Mouse (Mus musculus) WW6 (cell line): Measurements from ENCODE around the gene Gapvd1.

Experiments used
- DNase-seq: peaks from one replicate; pipeline ENCODE4 v3.0.0-alpha.2; 2013; ENCODE audit warnings: low read depth, low spot score

Gapvd1 gene

DNA sequence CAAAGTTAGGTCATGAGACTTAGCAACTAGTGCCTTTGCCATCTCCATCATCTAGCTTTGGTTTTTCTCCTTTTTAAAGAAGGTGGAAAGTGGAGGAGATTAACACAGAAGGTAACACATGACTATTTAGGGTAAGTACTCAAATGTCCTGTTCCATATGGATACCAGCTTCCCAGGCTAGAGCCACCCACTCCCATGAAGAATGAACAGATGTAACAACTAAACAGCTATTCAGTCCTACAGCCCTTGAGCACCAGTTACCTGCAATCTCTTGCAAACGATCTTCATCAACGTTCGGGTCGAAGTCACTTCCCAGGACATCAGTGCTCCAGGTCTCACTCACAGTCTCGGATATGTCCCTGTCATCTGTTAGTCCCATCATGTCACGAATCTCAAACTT lies 43.1 kb downstream of the Gapvd1 start:
- no peak for DNase-seq

DNA sequence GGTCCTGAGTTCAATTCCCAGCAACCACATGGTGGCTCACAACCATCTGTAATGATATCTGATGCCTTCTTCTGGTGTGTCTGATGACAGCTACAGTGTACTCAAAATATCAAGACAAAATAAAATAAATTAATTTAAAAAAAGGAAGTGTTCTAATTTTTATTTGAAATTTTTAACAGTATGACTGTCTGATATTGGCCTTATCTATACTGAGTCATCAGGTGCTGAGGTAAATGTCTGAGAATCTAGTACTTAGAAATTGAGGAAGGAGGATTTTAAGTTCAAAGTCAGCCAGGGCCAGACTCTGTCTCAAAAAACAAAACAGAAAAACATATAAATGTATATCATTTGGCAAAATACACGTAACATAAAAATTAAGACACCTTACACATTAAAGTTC lies 46.4 kb downstream of the Gapvd1 start:
- DNase-seq, result no peak

DNA sequence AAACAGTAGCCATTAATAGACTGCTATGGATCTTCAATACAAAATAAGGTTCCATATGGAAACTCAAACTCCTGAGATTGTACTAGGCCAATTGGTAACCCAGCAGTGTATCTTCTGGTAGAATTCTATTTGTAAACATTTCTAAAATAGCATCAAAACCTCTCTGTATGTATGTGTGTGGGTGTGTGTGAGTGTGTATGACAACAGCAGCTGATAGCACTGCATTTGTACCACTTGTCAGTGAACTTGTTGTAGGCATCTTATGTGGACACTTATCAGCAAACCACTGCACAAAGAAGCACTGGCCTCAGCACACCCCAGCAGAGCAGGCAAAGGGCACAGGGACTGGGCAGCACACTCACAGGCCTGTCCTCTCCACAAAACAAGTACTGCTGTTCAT lies 58.4 kb downstream of the Gapvd1 start:
- DNase-seq, result no peak

DNA sequence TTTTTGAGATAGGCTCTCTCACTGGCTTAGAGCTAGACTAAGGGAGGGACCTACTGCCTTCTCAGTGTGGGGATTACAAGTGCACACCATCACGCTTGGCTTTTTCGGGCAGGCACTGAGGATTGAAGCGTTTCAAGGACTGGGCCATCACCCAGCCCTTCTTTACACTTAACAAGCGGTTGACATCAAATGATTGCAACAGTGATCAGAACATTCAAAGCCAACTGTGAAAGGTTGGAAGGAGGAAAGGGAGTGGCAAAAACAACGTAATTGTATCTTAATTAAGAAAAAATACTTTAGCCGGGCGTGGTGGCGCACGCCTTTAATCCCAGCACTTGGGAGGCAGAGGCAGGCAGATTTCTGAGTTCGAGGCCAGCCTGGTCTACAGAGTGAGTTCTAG lies 62.2 kb downstream of the Gapvd1 start:
- DNase-seq, result no peak

DNA sequence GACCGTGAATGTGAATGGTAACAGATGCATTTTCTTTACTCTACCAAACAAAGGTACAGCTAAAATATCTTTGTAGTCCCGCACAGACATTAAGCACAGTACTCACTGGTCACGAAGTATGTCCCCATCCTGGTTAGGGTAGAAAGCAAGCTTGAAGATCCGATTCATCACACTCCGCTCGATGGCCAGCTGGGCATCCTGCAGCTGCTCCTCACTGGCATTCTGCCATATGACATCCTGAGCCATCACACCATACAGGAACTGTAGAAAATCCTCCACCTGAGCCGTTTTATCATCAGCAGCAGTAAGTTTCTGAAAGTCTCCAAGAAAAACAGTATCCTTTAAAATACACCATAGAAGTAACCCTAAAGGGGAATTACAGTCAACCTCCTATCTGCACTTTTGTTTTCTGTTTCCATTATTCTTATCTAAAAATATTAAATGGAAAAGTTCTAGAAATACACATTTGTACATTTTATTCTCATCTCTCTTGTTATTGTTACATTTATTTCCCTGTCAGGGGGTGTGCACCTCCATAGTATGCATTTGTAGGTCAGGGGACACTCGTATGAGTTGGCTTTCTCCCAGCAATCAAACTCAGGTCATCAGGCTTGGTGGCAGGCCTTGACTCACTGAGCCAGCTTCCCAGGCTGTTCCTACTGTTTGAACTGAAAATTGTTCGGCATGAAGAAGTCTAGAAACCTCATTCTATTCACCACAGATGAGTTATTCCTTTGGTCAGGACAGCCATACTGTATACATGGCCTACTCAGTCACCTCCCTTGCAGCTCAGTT lies 70.8 kb downstream of the Gapvd1 start:
- no peak for DNase-seq

DNA sequence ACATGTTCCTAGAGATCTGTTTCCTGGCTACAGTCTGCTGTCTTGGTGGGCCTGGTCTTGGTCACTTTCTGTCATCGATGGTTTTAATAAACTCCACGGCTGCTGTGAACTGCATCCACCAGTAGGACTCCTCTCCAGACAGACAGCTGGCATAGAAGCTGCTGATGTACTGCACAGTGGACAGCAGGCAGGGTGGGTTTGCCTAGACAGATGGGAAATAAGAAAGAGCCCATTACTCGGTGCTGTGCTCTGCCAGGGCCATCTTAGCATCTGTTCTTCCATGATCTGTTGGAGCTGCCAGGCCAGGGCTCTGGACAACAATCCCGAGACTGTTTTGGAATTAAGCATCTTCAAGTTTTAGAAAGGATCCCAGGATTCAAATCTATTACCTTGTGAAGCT lies 77.1 kb downstream of the Gapvd1 start:
- DNase-seq, result no peak

DNA sequence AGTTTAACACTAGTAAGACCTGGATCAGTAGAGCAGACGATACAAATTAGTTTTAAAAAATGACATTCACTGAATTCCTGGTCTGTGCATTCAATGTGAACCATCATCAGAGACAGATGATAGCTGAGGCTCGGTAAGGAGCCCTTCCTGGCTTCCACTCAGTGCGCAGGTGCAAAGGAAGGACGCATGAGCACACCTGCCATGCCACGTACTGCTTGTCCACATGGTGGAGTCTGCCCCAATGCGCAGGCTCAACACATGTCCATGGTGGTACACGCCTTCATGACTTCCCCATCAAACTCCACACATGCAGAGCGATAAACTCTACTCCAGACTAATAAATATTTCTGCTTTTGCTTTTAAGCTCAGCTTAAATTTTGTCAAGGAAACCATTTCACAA lies 78.0 kb downstream of the Gapvd1 start:
- DNase-seq, result no peak

DNA sequence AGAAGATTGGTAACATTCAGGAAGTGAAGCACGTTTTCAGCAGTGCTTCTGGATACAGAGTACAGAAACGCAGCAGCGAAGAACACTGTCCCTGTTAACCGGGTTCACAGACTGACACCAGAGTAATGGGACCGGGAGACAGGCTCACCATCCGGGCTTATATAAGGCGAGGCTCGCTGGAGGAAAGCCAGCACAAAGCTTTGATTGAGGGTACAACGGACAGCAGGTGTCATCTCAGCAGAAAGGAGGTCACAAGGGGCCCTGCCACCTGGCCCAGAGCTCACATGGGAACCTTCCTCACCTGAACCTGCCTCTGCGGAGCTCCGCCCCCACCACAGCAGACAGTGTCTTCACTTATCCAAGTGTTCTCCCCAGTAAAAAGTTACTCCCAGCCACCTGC lies 81.2 kb downstream of the Gapvd1 start:
- DNase-seq, result no peak

DNA sequence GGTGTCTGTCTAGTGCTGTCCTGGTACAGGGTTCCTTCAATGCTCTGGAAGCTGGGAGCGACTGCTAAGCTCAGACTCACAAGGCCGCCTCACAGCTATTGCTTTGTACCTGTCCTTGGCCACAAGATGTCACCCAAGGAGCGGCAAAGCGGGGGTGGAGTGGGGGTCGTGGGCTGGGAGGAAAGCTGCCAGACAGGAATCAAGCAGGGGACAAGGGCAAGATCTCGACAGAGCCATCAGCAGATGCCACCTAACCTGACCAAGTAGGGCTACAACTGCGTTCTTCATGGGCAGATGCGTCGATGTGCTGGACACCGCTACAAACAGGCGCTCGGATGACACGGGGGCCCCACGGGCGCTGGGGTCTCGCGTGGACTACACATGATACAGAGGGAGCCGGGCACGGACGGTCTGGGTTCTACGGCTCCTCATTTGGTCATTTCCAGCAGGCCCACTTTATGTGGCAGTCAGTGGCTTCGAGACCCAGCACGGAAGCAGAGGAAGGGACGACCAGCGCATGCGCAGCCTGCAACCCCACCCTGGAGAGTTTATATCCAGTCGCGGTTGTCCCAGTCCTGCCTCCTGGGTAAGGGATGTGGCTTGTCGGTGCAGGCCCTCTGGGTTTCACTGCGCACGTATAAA lies 83.5 kb downstream of the Gapvd1 start:
- DNase-seq, result no peak

DNA sequence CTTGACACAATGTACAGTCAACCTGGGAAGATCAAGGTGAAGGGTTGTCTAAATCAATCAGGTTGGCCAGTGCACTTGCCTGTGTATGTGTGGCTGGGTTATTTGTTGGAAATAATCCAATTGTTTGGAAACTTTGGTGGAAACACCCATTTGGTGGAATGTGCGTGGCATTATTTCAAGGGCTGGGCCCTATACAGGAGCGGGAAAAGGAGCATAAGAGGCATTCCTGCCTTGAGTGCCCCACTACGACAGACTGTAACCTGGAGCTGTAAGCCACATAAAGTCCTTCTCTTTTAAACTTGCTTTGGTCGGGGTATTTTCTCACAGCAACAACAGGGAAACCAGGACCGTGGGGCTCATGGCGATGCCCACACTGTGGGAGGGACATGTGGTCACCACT lies 84.6 kb downstream of the Gapvd1 start:
- no peak for DNase-seq

DNA sequence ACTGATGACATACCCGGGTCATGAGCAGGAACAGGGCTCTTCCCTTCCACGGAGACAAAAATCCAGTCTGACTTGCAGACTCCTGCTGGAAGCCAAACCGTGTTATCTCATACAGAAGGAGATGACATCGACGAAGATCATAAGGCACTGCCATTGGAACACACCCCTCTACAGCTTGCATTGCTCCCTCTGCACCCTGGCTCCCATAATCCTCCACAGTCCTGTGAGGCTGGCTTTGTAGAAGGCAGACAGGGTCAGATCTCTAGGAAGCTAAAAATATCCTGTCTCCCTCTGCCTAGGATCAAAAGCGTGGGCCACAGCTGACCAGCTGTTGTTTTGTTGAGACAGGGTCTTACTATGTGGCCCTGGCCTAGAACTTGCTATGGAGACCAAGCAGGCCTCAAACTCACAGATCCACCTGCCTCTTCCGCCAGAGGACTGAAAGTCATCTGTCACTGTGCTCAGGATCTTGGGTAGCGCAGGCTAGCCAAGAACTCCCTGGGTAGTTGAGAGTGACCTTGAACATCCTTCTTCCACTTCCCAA lies 85.8 kb downstream of the Gapvd1 start:
- no peak for DNase-seq

DNA sequence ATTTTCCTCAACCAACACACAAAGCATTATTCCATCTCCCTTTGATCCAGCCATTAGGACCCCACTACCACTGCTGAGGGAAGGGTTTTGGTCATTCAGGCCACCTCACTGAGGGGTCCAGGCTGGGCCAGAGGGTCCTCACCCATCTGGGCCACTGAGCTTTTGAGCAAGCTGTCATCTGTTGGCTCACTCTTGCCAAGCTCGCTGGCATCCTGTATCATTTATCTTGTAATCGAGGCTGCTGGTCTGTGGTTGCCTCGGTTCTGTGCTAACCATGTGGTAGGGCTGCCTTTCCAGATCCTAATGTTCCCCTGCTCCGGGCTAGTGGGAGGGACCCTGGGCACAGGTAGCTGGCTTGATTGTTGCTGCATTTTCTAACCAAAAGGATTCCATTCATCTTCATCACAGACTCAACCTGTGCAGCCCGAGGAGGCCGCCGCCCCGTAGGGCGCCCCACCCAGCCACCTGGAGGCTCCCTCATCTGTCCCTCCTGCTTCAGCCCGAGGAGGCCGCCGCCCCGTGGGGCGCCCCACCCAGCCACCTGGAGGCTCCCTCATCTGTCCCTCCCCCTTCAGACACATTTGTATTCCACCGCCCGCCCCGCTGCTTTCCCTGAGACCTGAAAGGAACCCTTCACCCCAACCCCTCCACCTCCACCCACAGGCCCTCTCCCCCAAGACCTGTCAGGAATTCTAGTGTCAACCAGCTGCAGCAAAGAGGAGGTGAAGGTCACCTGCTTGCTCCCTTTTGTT lies 86.4 kb downstream of the Gapvd1 start:
- DNase-seq, result no peak

DNA sequence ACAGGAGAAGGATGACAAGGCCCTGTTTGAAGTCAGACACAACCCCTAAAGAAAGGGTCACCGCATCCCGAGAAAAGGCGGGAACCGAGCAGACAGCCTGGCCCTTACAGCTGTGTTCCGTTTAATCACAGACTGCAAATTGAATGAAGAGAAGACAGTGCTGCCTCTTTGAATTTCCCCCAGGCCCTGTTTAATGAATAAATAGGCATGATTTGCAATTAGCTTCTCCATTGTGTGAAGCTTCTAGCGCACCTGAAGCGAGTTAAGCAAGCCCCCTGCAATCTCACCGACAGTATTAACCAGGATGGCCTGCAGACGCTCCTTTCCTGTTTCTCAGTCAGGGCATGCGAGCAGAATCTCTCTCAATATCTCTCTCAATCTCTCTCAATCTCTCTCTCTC lies 87.2 kb downstream of the Gapvd1 start:
- DNase-seq, result no peak

DNA sequence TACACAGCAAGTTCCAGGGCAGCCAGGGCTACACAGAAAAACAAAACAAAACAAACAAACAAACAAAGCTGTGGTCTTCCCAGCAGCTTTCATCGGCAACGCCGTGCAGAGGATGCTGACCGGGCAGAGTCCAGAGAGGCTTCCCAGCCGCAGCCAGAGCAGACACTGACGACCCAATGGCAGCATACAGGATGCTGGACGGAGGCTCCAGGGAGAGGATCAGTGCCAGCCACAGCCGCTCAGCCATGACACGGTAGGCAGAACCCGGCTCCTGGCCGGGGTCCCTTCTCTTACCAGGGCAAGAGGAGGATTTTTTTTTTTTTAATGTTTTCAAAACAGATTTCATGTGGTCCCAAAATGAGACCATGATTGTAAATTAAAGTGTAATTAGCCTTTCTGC lies 107.6 kb downstream of the Gapvd1 start:
- no peak for DNase-seq

DNA sequence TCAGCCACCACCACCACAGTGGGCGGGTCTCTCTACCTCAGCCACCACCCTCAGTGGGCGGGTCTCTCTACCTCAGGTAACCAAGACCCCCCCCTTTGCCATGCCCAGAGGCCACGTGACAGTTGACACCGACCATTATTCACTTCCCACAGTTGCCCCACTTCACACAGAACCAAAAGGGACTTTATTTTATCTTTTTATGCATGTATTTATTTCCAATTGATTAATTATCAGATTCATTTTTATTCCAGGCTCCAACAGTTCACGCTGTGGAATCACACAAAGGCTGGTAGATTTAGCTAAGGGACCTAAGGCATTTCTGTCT lies 108.5 kb downstream of the Gapvd1 start:
- no peak for DNase-seq

DNA sequence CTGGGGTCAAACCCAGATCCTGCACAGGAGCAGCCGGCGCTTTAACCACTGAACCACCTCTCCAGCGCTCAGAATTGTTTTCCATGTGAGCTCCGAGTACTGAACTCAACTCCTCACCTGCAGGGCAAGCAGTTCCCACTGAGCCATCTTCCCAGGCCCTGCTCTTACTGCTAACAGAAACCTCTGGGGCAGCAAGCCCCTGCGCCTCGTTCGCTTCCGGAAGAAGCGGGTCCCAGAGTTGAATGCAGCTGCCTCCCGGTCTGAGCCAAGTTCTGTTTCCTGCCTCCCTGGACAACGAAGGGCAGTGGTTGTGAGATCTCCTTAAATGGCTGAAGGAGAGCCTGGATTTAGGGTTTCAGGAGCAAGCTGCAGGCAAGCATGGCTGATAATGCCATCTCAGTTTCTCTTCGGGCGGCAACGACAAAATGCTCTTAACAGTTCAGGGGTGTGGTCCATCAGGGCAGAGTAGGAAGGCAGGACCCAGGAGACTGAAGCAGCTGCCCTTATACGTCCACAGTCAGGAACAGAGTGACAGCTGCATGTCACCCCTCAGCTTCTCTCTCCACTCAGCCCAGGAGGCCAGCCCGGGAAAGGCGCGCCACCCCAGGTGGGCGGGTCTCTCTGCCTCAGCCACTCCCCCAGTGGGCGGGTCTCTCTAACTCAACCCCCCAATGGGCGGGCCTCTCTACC lies 109.0 kb downstream of the Gapvd1 start:
- peak; percentile 76 for DNase-seq

DNA sequence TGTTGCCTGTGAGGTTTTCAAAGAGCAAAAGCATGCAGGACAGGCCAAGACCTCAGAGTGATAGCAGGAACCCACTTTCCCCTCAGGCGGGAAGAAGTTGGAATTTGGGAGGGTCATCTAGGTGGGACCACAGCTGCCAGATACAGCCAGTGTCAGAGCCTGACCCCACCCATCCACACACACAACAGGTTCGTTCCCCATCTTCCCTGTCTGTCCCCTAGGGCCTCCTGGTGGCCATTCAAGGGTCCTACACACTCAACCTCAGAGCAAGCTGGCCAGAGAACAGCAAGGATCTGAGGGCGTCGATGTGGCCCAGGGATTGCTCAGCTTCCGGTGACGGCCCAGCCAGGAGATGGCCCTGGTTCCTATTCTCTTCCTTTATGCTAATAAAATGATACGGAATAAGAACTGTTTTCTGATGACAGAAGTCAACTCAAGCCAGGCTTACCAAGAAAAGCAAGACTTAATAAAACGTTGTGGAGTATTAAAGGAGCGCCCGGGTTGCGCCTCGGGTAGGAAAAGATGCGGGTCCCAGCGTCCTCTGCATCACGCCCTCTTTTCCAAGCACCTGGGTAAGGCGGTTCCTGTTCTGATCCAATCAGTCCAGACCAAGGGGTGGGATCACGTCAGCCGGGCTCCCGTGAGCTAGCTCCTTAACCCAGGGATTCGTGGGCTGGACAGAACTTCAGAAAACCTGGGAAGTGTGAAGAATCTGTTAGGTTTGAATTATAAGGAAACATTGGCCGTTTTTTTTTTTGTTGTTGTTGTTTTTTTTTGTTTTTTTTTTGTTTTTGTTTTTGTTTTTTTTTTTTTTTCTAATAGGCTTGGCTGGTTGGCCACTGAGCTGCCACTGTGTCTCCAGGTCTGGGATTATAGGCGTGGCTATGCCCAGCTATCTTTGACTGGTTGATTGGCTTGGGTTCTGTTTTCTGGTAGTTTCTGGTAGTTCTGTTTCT lies 110.2 kb downstream of the Gapvd1 start:
- DNase-seq, result peak; percentile 82

DNA sequence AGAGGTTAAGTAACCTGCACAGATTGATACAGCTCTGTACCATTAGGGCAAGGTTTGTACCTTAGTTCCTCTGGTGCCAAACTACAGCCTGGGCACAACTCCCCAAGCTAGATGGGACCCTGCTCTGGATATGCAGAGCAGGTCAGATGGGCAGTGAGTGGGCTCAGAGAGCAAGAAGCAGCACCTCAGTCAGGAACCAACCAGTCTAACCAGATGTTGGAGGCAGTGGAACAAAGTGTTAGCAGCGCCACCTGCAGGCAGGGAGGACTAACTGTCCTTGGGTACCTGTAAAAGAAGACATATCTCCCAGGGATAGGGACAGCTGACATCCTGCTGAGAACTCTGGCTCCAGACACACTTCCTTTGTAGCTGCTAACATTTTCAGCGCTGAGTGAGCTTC lies 112.7 kb downstream of the Gapvd1 start:
- peak; percentile 82 for DNase-seq

DNA sequence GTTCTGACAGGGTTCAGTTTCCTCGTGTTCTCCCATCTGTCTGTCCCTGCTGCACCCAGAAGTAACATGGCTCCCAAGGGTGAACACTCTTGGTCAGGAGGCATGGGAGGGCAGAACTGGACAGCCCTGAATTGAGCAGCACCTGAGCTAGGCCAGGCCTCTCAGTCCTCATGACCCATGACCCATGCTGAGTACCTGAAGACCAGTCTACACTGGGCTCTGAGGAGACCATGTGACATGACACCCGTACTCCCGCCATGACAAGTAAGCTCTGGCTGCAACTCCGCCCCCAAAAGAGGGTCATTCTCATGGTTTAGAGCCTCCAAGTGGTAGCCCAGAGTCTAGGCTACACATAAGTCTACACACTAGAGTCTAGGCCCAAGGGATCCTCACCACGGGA lies 115.3 kb downstream of the Gapvd1 start:
- no peak for DNase-seq

DNA sequence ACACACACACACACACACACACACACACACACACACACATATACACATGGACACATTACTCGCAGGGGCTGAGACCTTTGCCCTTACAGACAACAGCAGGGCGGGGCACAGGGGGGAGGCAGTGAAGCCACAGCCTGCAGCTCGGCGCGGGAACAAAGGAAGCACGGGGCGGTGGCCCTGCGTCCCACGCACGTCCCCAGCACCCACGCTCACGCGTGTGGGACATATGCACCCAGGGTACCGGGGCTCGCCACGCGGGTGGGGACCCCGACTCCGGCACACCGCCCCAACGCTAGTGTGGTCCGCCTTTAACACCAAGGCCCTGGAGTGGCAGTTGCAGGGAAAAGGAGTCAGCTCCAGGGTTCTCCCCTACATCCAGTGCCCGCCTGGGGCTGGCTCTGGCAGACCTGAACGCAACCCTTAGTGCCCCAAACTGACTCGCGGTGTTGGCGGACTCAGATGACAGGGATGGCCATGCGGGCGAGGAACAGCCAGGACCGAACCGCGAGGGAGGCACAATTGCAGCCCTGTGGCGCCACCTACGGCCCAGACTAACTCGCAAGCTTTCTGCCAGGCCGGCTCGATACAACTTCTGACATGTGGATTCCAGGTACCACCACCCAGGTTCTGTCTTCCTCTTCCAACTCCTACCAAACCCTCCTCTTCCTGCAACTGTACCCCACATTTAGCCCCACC lies 115.9 kb downstream of the Gapvd1 start:
- peak; percentile 61 for DNase-seq
